Mouse (Mus musculus) liver, embryonic 16.5 days (tissue): ENCODE measurements at regions not wholly inside any gene's neighbourhood (a gene's known extent, or its start where the extent isn't known, plus 50 kb on each side); places are given as distances from the start of the nearest gene placed in this dataset.

ENCODE experiments used
- ATAC-seq: fragments of 200-750 bp; cut with Nextera tagmentation; 2 replicates; pipeline ENCODE4 v1.8.0; 2017; ENCODE audit warnings: low read depth, mild to moderate bottlenecking, moderate number of reproducible peaks, moderate library complexity
- H3K27ac ChIP-seq: fragments of 300-500 bp; sonication (generic); 2 replicates; pipeline ENCODE4 v1.5.1; 2014; ENCODE audit warnings: mild to moderate bottlenecking, low read length
- H3K27me3 ChIP-seq: fragments of 300-500 bp; sonication (generic); 2 replicates; pipeline ENCODE4 v1.6.1; 2014; ENCODE audit warnings: low read depth, low read length, mixed read lengths; ENCODE audit not compliant: control insufficient read depth, insufficient read depth
- H3K36me3 ChIP-seq: fragments of 300-500 bp; sonication (generic); 2 replicates; pipeline ENCODE4 v1.6.1; 2014; ENCODE audit warnings: mild to moderate bottlenecking; ENCODE audit not compliant: control insufficient read depth, insufficient read depth
- H3K4me1 ChIP-seq: fragments of 300-500 bp; sonication (generic); 2 replicates; pipeline ENCODE4 v1.6.1; 2014; ENCODE audit warnings: low read depth, low read length, mixed read lengths; ENCODE audit not compliant: control insufficient read depth
- H3K4me2 ChIP-seq: fragments of 300-500 bp; sonication (generic); 2 replicates; pipeline ENCODE4 v1.6.1; 2014; ENCODE audit warnings: low read depth, low read length, mixed read lengths
- H3K4me3 ChIP-seq: fragments of 300-500 bp; sonication (generic); 2 replicates; pipeline ENCODE4 v1.5.1; 2014; ENCODE audit warnings: low read depth, mild to moderate bottlenecking, low read length
- H3K9ac ChIP-seq: fragments of 300-500 bp; sonication (generic); 2 replicates; pipeline ENCODE4 v1.6.1; 2014; ENCODE audit warnings: low read depth, low read length
- H3K9me3 ChIP-seq: fragments of 300-500 bp; sonication (generic); replicated peaks from 2 replicates; pipeline ENCODE4 v1.6.1; 2016; ENCODE audit warnings: low read length; ENCODE audit not compliant: control insufficient read depth
- WGBS: fragments of 180-500 bp; shearing (Covaris S2); extraction: QIAGEN DNeasy Blood & Tissue Kit; methylation state at CpG from one replicate; pipeline ENCODE4 v1.1.7; 2014; ENCODE audit not compliant: insufficient replicate concordance; 5-methylcytosine and 5-hydroxymethylcytosine counted together

DNA sequence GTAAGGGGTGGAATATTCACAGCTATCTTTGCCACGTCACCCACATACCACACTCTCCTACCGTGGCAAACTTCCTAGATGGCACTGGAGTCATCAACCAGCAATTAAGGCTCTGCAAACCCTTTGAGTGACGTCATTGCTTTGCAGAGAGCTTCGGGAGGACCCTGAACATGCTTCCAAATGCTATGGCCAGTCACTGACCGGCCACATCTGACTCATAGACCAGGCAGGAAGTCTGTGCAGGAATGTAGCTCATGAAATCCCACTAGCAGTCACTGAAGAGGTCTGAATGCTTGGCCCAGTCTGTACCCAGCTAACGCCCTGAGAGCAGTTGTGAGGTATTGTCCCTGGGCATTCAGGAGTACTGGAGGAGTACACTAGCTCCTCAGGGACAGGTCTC is 203.9 kb upstream of the Rbms3 start:
- WGBS: 33% methylated on average over 6 of the region's 6 CpGs

DNA sequence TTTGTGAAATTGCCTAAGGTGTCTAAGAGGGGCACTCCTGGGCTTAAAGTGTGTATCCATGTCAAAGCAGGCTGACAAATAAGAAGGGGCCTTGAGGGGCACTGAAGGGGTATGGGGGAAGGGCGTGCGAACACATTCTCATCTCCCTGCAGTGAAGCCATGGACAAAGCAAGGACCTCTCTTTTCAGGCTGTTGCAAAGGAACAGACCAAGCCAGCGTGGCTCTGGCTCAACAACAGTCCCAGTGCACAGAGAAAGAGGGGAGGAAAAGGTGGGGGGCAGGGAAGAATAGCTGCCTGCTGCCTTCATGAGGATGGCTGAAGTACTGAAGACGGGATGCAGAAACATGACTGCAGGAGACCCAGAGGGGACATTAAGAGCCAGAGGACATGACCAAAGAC is 184.9 kb upstream of the Rbms3 start:
- 54% methylated on average over 4 of the region's 4 CpGs for WGBS
- no peak for ATAC-seq
- Histone ChIP-seq H3K27ac (no peak overlapping the region), H3K9me3 (no peaks in the 10 kb centered on the region), H3K9ac (no peak overlapping the region), H3K36me3 (no peaks in the 10 kb centered on the region), H3K4me1 (no peaks in the 10 kb centered on the region), H3K27me3 (no peaks in the 10 kb centered on the region), H3K4me3 (no peak overlapping the region), H3K4me2 (no peak overlapping the region)

More for the DNA sequence above, 203.9 kb upstream of the Rbms3 start:
- Histone ChIP-seq H3K36me3 (no peaks in the 10 kb centered on the region), H3K9ac (no peak overlapping the region), H3K4me2 (no peak overlapping the region), H3K4me1 (no peaks in the 10 kb centered on the region), H3K4me3 (no peak overlapping the region), H3K27me3 (no peaks in the 10 kb centered on the region), H3K9me3 (no peaks in the 10 kb centered on the region), H3K27ac (no peak overlapping the region)
- no peak for ATAC-seq

DNA sequence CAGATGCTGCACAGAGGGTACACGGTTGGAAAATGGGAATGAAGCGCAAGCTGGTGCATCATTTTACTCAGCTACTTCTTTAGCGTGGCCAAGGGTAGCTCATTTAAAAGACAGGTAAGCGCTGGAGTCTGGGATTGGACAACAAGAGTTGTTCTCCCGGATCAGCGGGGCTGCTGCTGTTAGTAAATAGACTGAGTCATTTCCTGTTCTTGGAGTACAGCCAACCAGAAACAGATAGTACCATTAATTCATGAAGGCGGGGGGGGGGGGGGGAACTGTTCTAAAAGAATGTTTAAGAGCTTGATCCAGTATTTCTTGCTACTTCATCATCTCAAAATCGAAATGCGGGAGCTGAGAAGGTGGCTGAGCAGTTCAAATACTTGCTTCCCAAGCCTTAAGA is 183.5 kb upstream of the Rbms3 start:
- WGBS: 53% methylated on average over 9 of the region's 9 CpGs
- Histone ChIP-seq H3K27me3 (no peaks in the 10 kb centered on the region), H3K9ac (no peak overlapping the region), H3K4me3 (no peak overlapping the region), H3K4me2 (no peak overlapping the region), H3K9me3 (no peaks in the 10 kb centered on the region), H3K4me1 (no peaks in the 10 kb centered on the region), H3K36me3 (no peaks in the 10 kb centered on the region), H3K27ac (no peak overlapping the region)
- ATAC-seq: no peak

- no peaks in the 10 kb centered on the region for H3K4me1 ChIP-seq
- H3K4me3 ChIP-seq: no peak overlapping the region
- H3K27ac ChIP-seq: no peak overlapping the region
- H3K27me3 ChIP-seq: no peaks in the 10 kb centered on the region
- no peak for ATAC-seq
- H3K9ac ChIP-seq: no peak overlapping the region
- H3K9me3 ChIP-seq: no peaks in the 10 kb centered on the region
- WGBS: 66% methylated on average over 9 of the region's 9 CpGs
- no peaks in the 10 kb centered on the region for H3K36me3 ChIP-seq
- no peak overlapping the region for H3K4me2 ChIP-seq
Observed at GRCm38 (mm10) chr9:117805812-117806211, 176.1 kb upstream of the Rbms3 start.

DNA sequence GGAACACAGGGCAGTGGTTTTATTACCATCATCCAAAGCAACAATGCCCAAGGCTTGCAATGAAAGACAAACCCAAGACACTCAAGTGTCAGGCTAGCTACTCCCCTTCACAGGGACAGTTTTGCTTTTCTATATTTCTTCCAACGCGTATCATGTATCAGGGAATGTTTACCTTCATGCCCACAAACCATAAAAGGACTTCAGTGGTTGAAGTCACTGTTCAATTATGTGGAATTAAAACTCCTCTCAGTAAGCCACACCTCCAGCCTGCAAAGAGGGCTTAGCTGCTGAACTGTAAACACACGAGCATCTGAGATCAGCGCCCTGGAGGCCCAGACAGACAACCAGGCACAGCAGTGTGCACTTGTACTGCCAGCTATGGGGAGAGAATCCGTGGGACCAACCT is 154.5 kb upstream of the Rbms3 start:
- no peaks in the 10 kb centered on the region for H3K27me3 ChIP-seq
- no peak overlapping the region for H3K4me2 ChIP-seq
- H3K4me1 ChIP-seq: no peaks in the 10 kb centered on the region
- ATAC-seq: no peak
- 62% methylated on average over 5 of the region's 5 CpGs for WGBS
- no peak overlapping the region for H3K4me3 ChIP-seq
- no peaks in the 10 kb centered on the region for H3K36me3 ChIP-seq
- no peak overlapping the region for H3K9ac ChIP-seq
- H3K9me3 ChIP-seq: no peaks in the 10 kb centered on the region
- H3K27ac ChIP-seq: no peak overlapping the region

- Histone ChIP-seq H3K4me3 (no peak overlapping the region), H3K27ac (no peak overlapping the region), H3K36me3 (no peaks in the 10 kb centered on the region), H3K27me3 (no peaks in the 10 kb centered on the region), H3K4me1 (no peaks in the 10 kb centered on the region), H3K9me3 (no peaks in the 10 kb centered on the region; the same call in 1 of the 2 replicates), H3K4me2 (no peak overlapping the region), H3K9ac (no peak overlapping the region)
- ATAC-seq: no peak
- 58% methylated on average over 6 of the region's 6 CpGs for WGBS
Observed at GRCm38 (mm10) chr9:117754651-117755050, 124.9 kb upstream of the Rbms3 start.

- Histone ChIP-seq H3K27me3 (no peaks in the 10 kb centered on the region), H3K4me2 (no peak overlapping the region), H3K4me3 (no peak overlapping the region), H3K27ac (no peak overlapping the region), H3K36me3 (no peaks in the 10 kb centered on the region), H3K9ac (no peak overlapping the region), H3K9me3 (no peaks in the 10 kb centered on the region; the same call in 1 of the 2 replicates), H3K4me1 (no peaks in the 10 kb centered on the region)
- ATAC-seq: no peak
- WGBS: 51% methylated on average over 3 of the region's 3 CpGs
Observed at GRCm38 (mm10) chr9:117753466-117753865, 123.8 kb upstream of the Rbms3 start.

GRCm38 (mm10) chr9:117744906-117745305 is 115.2 kb upstream of the Rbms3 start:
- no peak overlapping the region for H3K27ac ChIP-seq
- no peaks in the 10 kb centered on the region for H3K36me3 ChIP-seq
- no peak for ATAC-seq
- 74% methylated on average over 8 of the region's 8 CpGs for WGBS
- H3K9me3 ChIP-seq: no peaks in the 10 kb centered on the region
- no peak overlapping the region for H3K9ac ChIP-seq
- H3K27me3 ChIP-seq: no peaks in the 10 kb centered on the region
- H3K4me3 ChIP-seq: no peak overlapping the region
- H3K4me1 ChIP-seq: no peaks in the 10 kb centered on the region
- no peak overlapping the region for H3K4me2 ChIP-seq

- Histone ChIP-seq H3K4me3 (no peak overlapping the region), H3K9ac (no peak overlapping the region), H3K27ac (no peak overlapping the region), H3K4me2 (no peak overlapping the region), H3K27me3 (no peaks in the 10 kb centered on the region), H3K4me1 (no peaks in the 10 kb centered on the region), H3K36me3 (no peaks in the 10 kb centered on the region), H3K9me3 (no peaks in the 10 kb centered on the region; the same call in 1 of the 2 replicates)
- WGBS: 63% methylated on average over 6 of the region's 6 CpGs
- ATAC-seq: no peak
Observed at GRCm38 (mm10) chr9:117729366-117729765, 99.7 kb upstream of the Rbms3 start.
